Mouse (Mus musculus) forebrain, embryonic 12.5 days (tissue): Measurements from ENCODE around the gene Eomes. TPM values are rescaled to one million over a fixed set of nuclear protein-coding genes. Genes with fewer than 3 reads are reported as not detected.
A peak's percentile ranks its signal among the peaks of the same experiment; 100 is the strongest.

Source experiments
- ATAC-seq: fragments of 200-750 bp; cut with Nextera tagmentation; 2 replicates; pipeline ENCODE4 v1.8.0; 2017; ENCODE audit warnings: moderate TSS enrichment; ENCODE audit not compliant: low FRiP score
- H3K27ac ChIP-seq: fragments of 300-500 bp; sonication (generic); 2 replicates; pipeline ENCODE4 v1.5.1; 2016; ENCODE audit warnings: mild to moderate bottlenecking
- H3K27me3 ChIP-seq: fragments of 300-500 bp; sonication (generic); 2 replicates; pipeline ENCODE4 v1.6.1; 2016; ENCODE audit warnings: mild to moderate bottlenecking
- H3K36me3 ChIP-seq: fragments of 300-500 bp; sonication (generic); replicated peaks from 2 replicates; pipeline ENCODE4 v1.6.1; 2016; ENCODE audit warnings: mild to moderate bottlenecking
- H3K4me1 ChIP-seq: fragments of 300-500 bp; sonication (generic); 2 replicates; pipeline ENCODE4 v1.6.1; 2016
- H3K4me2 ChIP-seq: fragments of 300-500 bp; sonication (generic); 2 replicates; pipeline ENCODE4 v1.6.1; 2016; ENCODE audit warnings: mild to moderate bottlenecking, moderate library complexity
- H3K4me3 ChIP-seq: fragments of 300-500 bp; sonication (generic); replicated peaks from 2 replicates; pipeline ENCODE4 v1.5.1; 2016; ENCODE audit warnings: mild to moderate bottlenecking
- H3K9ac ChIP-seq: fragments of 300-500 bp; sonication (generic); 2 replicates; pipeline ENCODE4 v1.6.1; 2016; ENCODE audit warnings: mild to moderate bottlenecking
- H3K9me3 ChIP-seq: fragments of 300-500 bp; sonication (generic); 2 replicates; pipeline ENCODE4 v1.6.1; 2016
- WGBS: fragments of 180-500 bp; shearing (Covaris S2); methylation state at CpG from one replicate; pipeline ENCODE4 v1.1.7; 2016; 5-methylcytosine and 5-hydroxymethylcytosine counted together
- polyA plus RNA-seq: library from polyadenylated mRNA; unstranded; fragments of >200 nt; fragmentation: Nextera tagmentation; extraction: Ambion mirVana; gene quantifications from 2 replicates; pipeline ENCODE4 v1.2.1, GENCODE M21; 2016

Eomes gene
- polyA plus RNA-seq, 1 experiment from 2014 or later: 24.9 TPM

- WGBS: 74% methylated on average over 6 of the region's 6 CpGs
- Histone ChIP-seq H3K4me2 (peak overlapping the region; percentile 99), H3K36me3 (peaks cover 5% of the 10 kb centered on the region; the same call in 1 of the 2 replicates), H3K9me3 (no peaks in the 10 kb centered on the region), H3K4me1 (peaks cover 23% of the 10 kb centered on the region), H3K27ac (no peak overlapping the region), H3K9ac (peak overlapping the region; percentile 86), H3K4me3 (peak overlapping the region; percentile 93; the same call in 1 of the 2 replicates), H3K27me3 (no peaks in the 10 kb centered on the region)
- no peak for ATAC-seq
These were observed 29.5 kb downstream of the Eomes start for GRCm38 (mm10) chr9:118507552-118507951.

DNA sequence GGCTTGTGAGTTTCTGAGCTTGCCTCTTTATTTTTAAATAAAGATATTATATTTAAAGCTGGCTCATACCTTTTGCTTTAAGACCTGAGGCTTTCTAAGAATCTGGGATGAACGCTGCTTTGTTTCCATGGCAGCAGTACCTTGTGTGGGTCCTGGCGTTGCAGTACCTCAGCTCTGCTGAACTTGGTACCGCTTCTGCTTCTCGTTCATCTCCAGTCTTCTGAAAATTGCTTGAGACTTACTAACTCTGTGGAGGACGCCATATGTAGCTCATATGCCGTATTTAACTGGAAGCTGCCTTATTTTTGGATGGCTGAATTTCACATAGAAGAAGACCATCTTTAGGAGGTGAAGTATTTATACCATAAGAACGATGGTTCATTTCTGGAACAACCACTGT is 30.6 kb downstream of the Eomes start:
- ATAC-seq: no peak
- 93% methylated on average over 7 of the region's 7 CpGs for WGBS
- no peak overlapping the region for H3K4me2 ChIP-seq

DNA sequence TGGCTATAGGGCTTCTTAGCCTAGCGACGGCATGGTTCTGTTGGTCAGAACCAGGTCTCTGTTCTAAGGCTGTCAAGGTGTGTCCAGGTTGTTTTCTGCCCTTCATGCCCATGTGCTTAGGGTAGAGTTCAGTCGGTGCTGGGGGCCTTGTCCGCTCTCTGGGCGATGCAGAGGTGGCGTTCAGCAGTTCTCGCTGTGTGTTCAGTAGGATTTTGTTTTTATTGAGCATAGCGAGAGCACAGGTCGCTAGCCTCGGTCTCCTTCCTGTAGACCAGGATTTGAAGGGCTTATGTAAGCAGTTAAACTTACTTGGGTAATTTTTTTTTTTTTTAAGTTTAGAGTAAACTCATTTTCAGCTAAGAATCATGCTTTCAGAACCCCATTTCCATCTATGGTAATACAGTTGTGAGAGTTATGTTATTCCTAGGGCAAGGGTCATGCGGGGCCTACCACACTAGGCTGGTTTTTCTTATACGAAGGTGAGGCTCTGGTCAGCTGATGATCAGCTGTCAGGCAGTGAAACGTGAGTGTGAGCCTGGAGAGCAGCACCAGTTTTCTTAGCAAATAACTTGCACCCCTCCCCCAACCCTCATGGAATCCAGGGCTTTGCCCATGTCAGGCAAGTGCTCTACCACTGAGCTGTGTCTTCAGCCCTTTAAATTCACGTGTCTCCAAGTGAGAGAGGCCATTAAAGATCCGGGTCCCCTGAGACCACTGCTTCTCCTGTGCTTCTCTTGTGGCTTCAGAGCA is 33.1 kb downstream of the Eomes start:
- no peaks in the 10 kb centered on the region for H3K9me3 ChIP-seq
- peaks cover 22% of the 10 kb centered on the region for H3K36me3 ChIP-seq
- no peak for ATAC-seq
- no peak overlapping the region for H3K9ac ChIP-seq
- no peaks in the 10 kb centered on the region for H3K27me3 ChIP-seq
- peaks cover 23% of the 10 kb centered on the region for H3K4me1 ChIP-seq
- no peak overlapping the region for H3K4me2 ChIP-seq
- WGBS: 88% methylated on average over 15 of the region's 15 CpGs
- H3K27ac ChIP-seq: no peak overlapping the region
- H3K4me3 ChIP-seq: no peak overlapping the region

More for the DNA sequence above, 30.6 kb downstream of the Eomes start:
- H3K4me3 ChIP-seq: no peak overlapping the region
- H3K36me3 ChIP-seq: peaks cover 5% of the 10 kb centered on the region; the same call in 1 of the 2 replicates
- no peaks in the 10 kb centered on the region for H3K27me3 ChIP-seq
- H3K4me1 ChIP-seq: peaks cover 23% of the 10 kb centered on the region
- no peak overlapping the region for H3K9ac ChIP-seq
- no peak overlapping the region for H3K27ac ChIP-seq
- no peaks in the 10 kb centered on the region for H3K9me3 ChIP-seq

DNA sequence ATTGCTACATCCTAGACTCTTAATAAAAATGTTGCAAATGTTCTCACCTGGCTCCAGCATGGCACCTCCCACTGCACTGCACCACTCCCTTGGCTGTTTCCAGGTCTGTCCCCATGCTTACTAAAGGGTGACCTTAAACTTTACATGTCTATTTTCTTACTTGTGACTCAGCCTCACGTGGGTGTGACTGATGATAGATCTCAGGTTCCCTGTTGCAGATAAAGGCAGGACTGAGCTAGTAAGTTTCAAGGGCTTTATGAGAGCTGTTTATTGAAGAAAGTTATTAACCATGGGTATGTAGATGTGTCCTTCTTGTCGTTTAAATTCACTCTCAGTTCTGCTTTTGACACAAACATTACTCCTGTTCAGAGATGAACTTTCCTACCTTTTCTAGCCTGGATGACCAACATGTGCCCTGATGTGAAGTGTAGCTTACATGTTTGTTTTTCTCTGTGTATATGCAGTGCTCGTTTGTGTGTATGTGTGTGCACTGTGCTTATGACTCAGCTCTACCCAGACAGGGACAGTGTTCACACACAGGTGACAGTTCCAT is 34.7 kb downstream of the Eomes start:
- Histone ChIP-seq H3K4me3 (no peak overlapping the region), H3K4me1 (peaks cover 12% of the 10 kb centered on the region), H3K27me3 (no peaks in the 10 kb centered on the region), H3K9ac (no peak overlapping the region), H3K9me3 (no peaks in the 10 kb centered on the region), H3K27ac (no peak overlapping the region), H3K36me3 (peaks cover 22% of the 10 kb centered on the region), H3K4me2 (no peak overlapping the region)
- no peak for ATAC-seq
- WGBS: 87% methylated on average over 3 of the region's 3 CpGs

GRCm38 (mm10) chr9:118515476-118515875 is 37.5 kb downstream of the Eomes start:
- WGBS: 93% methylated on average over 6 of the region's 6 CpGs
- Histone ChIP-seq H3K9me3 (no peaks in the 10 kb centered on the region), H3K4me2 (no peak overlapping the region), H3K36me3 (peaks cover 22% of the 10 kb centered on the region), H3K4me1 (peaks cover 2% of the 10 kb centered on the region; the same call in 1 of the 2 replicates), H3K27me3 (no peaks in the 10 kb centered on the region), H3K27ac (no peak overlapping the region), H3K4me3 (no peak overlapping the region), H3K9ac (no peak overlapping the region)
- ATAC-seq: no peak

- Histone ChIP-seq H3K4me1 (peaks cover 9% of the 10 kb centered on the region), H3K27me3 (no peaks in the 10 kb centered on the region), H3K9me3 (no peaks in the 10 kb centered on the region), H3K9ac (no peak overlapping the region), H3K36me3 (peaks cover 17% of the 10 kb centered on the region), H3K4me2 (no peak overlapping the region), H3K27ac (no peak overlapping the region), H3K4me3 (no peak overlapping the region)
- ATAC-seq: no peak
- WGBS: 98% methylated on average over 3 of the region's 3 CpGs
These were observed 38.1 kb downstream of the Eomes start for GRCm38 (mm10) chr9:118516162-118516561.

- Histone ChIP-seq H3K36me3 (peaks cover 17% of the 10 kb centered on the region), H3K9ac (no peak overlapping the region), H3K4me1 (peaks cover 8% of the 10 kb centered on the region), H3K9me3 (no peaks in the 10 kb centered on the region), H3K4me3 (no peak overlapping the region), H3K27ac (no peak overlapping the region), H3K4me2 (no peak overlapping the region), H3K27me3 (no peaks in the 10 kb centered on the region)
- 77% methylated on average over 7 of the region's 8 CpGs for WGBS
- ATAC-seq: no peak
These were observed 39.6 kb downstream of the Eomes start for GRCm38 (mm10) chr9:118517619-118518018.

DNA sequence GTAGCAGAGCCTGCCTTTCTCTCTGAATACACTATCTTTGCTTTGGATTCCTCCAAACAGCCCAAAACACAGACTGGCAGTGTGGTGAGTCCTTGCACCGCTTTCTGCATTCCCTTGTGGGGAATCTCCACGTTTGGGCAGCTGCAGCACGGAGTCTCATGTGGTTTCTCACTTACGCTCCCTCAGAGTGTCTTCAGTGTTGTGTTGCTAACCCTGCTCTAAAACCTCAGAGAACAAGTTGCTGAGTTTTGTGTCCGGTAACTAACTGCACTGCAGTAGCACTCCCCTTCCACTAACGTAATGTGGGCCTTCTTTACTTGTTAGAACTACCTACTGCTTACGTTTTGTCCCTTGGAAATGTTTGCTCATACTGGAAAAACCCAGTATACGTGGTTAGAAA is 41.1 kb downstream of the Eomes start:
- 79% methylated on average over 8 of the region's 8 CpGs for WGBS
- Histone ChIP-seq H3K4me1 (peaks cover 8% of the 10 kb centered on the region), H3K27ac (no peak overlapping the region), H3K4me2 (no peak overlapping the region), H3K36me3 (peaks cover 20% of the 10 kb centered on the region), H3K9me3 (no peaks in the 10 kb centered on the region), H3K9ac (no peak overlapping the region), H3K4me3 (no peak overlapping the region), H3K27me3 (no peaks in the 10 kb centered on the region)
- ATAC-seq: no peak

DNA sequence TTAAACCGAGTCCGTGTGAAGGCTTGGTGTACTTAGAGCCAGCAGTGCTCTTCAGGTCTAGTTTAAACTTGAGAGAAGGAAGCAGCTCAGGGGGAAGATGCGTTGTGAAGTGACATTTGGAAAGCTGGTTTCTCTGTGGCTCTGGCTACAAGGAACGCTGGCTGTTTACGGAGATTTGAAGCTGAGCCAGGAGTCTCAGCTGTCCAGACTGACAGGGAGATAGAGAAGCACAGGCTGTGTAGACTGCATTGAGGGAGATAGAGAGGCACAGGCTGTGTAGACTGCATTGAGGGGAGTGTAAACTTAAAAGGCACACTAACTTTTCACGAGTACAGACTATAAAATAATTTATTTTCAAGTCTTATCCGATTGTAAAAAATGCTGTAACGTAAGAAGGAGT is 42.0 kb downstream of the Eomes start:
- Histone ChIP-seq H3K4me3 (no peak overlapping the region), H3K4me2 (no peak overlapping the region), H3K9me3 (no peaks in the 10 kb centered on the region), H3K27ac (no peak overlapping the region), H3K27me3 (no peaks in the 10 kb centered on the region), H3K36me3 (peaks cover 23% of the 10 kb centered on the region), H3K9ac (no peak overlapping the region), H3K4me1 (peaks cover 8% of the 10 kb centered on the region)
- ATAC-seq: no peak
- 73% methylated on average over 8 of the region's 8 CpGs for WGBS

DNA sequence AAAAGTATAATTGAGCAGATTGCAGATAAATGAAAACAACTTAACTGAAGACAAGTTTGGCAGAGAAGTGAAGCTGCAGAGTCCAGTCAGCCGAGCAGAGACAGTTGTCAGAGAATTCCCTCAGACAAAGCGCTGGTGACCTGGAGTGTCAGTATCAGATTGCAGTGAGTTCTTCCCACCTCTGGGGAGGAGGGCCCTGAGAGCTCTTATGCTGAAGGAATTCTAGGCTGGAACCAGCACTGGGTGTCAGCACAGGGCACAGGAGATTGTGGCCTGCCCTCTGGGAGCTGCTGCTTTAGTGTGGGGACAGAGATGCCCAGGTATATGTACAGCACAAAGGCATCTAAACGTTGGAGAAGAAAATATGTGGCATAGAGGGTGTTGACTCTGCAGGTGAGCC is 42.8 kb downstream of the Eomes start:
- ATAC-seq: no peak
- H3K9ac ChIP-seq: no peak overlapping the region
- H3K4me3 ChIP-seq: no peak overlapping the region
- peaks cover 24% of the 10 kb centered on the region for H3K36me3 ChIP-seq
- no peak overlapping the region for H3K27ac ChIP-seq
- H3K4me2 ChIP-seq: no peak overlapping the region
- WGBS: 27% methylated on average over 3 of the region's 3 CpGs
- no peaks in the 10 kb centered on the region for H3K9me3 ChIP-seq
- peaks cover 8% of the 10 kb centered on the region for H3K4me1 ChIP-seq
- no peaks in the 10 kb centered on the region for H3K27me3 ChIP-seq

GRCm38 (mm10) chr9:118521659-118522058 is 43.6 kb downstream of the Eomes start:
- ATAC-seq: no peak
- H3K4me3 ChIP-seq: no peak overlapping the region
- peaks cover 8% of the 10 kb centered on the region for H3K4me1 ChIP-seq
- H3K27me3 ChIP-seq: no peaks in the 10 kb centered on the region
- H3K9ac ChIP-seq: no peak overlapping the region
- peaks cover 31% of the 10 kb centered on the region for H3K36me3 ChIP-seq
- H3K27ac ChIP-seq: no peak overlapping the region
- WGBS: 74% methylated on average over 8 of the region's 8 CpGs
- no peak overlapping the region for H3K4me2 ChIP-seq
- H3K9me3 ChIP-seq: no peaks in the 10 kb centered on the region

DNA sequence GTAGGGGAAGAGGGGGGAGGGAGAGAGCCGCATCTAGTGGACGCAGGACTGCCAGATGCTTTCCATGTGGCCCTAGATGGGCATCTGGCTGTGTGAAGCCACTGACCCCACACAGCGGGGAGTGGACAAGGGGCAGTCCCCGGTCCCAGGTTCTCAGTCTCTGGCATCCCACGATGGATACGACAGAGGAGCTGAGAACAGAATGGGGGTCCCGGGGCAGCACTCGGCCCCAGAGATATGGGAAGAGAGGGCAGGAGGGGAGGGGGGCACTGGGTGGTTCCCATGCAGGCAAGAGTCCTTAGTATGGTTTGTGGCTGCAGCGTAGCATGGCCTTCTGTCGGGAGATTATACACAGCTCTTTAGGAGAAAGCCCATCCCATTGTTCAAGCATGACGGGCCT is 45.7 kb downstream of the Eomes start:
- ATAC-seq: no peak
- peaks cover 48% of the 10 kb centered on the region for H3K36me3 ChIP-seq
- H3K27me3 ChIP-seq: no peaks in the 10 kb centered on the region
- H3K4me2 ChIP-seq: no peak overlapping the region
- 93% methylated on average over 11 of the region's 11 CpGs for WGBS
- H3K4me3 ChIP-seq: no peak overlapping the region
- H3K9ac ChIP-seq: no peak overlapping the region
- H3K27ac ChIP-seq: no peak overlapping the region
- peaks cover 8% of the 10 kb centered on the region; the same call in 1 of the 2 replicates for H3K4me1 ChIP-seq
- H3K9me3 ChIP-seq: no peaks in the 10 kb centered on the region

- H3K27me3 ChIP-seq: no peaks in the 10 kb centered on the region
- WGBS: 94% methylated on average over 18 of the region's 18 CpGs
- H3K9me3 ChIP-seq: no peaks in the 10 kb centered on the region
- no peaks in the 10 kb centered on the region for H3K4me1 ChIP-seq
- no peak overlapping the region for H3K4me3 ChIP-seq
- H3K27ac ChIP-seq: no peak overlapping the region
- peaks cover 74% of the 10 kb centered on the region for H3K36me3 ChIP-seq
- no peak overlapping the region for H3K4me2 ChIP-seq
- H3K9ac ChIP-seq: no peak overlapping the region
- ATAC-seq: no peak
These were observed 49.0 kb downstream of the Eomes start for GRCm38 (mm10) chr9:118527056-118527455.
